Mouse (Mus musculus) hindbrain, embryonic 15.5 days (tissue): ENCODE measurements around the gene Tmc7. TPM values are rescaled to one million over a fixed set of nuclear protein-coding genes. Genes with fewer than 3 reads are reported as not detected.

Source experiments
- ATAC-seq: fragments of 200-750 bp; cut with Nextera tagmentation; 2 replicates; pipeline ENCODE4 v1.8.0; 2017; ENCODE audit warnings: low read depth, moderate number of reproducible peaks, moderate TSS enrichment; ENCODE audit not compliant: low FRiP score
- H3K27ac ChIP-seq: fragments of 300-500 bp; sonication (generic); replicated peaks from 2 replicates; pipeline ENCODE4 v1.5.1; 2015; ENCODE audit warnings: mild to moderate bottlenecking, inconsistent platforms
- H3K27me3 ChIP-seq: fragments of 300-500 bp; sonication (generic); 2 replicates; pipeline ENCODE4 v1.6.1; 2015; ENCODE audit warnings: control low read depth, inconsistent platforms
- H3K36me3 ChIP-seq: fragments of 300-500 bp; sonication (generic); 2 replicates; pipeline ENCODE4 v1.6.1; 2015; ENCODE audit warnings: control low read depth, inconsistent platforms
- H3K4me1 ChIP-seq: fragments of 300-500 bp; sonication (generic); replicated peaks from 2 replicates; pipeline ENCODE4 v1.6.1; 2015; ENCODE audit warnings: control low read depth, inconsistent platforms
- H3K4me2 ChIP-seq: fragments of 300-500 bp; sonication (generic); 2 replicates; pipeline ENCODE4 v1.6.1; 2015; ENCODE audit warnings: moderate library complexity, mild to moderate bottlenecking, inconsistent platforms
- H3K4me3 ChIP-seq: fragments of 300-500 bp; sonication (generic); 2 replicates; pipeline ENCODE4 v1.5.1; 2015; ENCODE audit warnings: mild to moderate bottlenecking, inconsistent platforms
- H3K9ac ChIP-seq: fragments of 300-500 bp; sonication (generic); 2 replicates; pipeline ENCODE4 v1.6.1; 2015; ENCODE audit warnings: inconsistent platforms
- H3K9me3 ChIP-seq: fragments of 300-500 bp; sonication (generic); 2 replicates; pipeline ENCODE4 v1.6.1; 2016; ENCODE audit warnings: control low read depth, inconsistent platforms
- WGBS: fragments of 180-500 bp; shearing (Covaris S2); methylation state at CpG from one replicate; pipeline ENCODE4 v1.1.7; 2015; 5-methylcytosine and 5-hydroxymethylcytosine counted together
- polyA plus RNA-seq: library from polyadenylated mRNA; unstranded; fragments of >200 nt; fragmentation: Nextera tagmentation; extraction: Ambion mirVana; gene quantifications from 2 replicates; pipeline ENCODE4 v1.2.1, GENCODE M21; 2015

Tmc7 gene
- polyA plus RNA-seq, 1 experiment from 2014 or later, result 6.9 TPM

DNA sequence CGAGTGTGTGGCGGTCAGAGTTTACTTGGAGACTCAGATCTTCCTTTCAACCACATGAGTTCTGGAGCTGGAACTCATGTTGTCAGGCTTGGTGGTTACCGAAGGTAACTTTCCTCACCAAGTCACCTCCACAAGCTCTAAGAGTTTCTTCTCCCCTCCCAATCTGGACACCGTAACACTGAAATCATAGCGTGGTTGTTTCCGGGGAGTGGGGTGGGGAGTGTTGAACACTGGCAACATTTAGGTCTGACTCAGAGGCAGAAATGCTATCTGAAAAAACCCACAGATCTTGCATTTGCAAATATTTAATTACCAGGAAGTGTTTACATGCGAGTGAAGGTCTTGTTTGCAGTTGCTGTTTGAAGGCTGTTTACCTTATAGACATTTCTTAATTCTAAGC, 25.3 kb upstream of the Tmc7 start:
- Histone ChIP-seq H3K36me3 (no peaks in the 10 kb centered on the region), H3K9ac (no peak overlapping the region), H3K4me3 (no peak overlapping the region), H3K4me1 (no peaks in the 10 kb centered on the region; the same call in 1 of the 2 replicates), H3K27me3 (no peaks in the 10 kb centered on the region), H3K4me2 (no peak overlapping the region), H3K27ac (no peak overlapping the region), H3K9me3 (no peaks in the 10 kb centered on the region)
- WGBS, result 95% methylated on average over 7 of the region's 7 CpGs
- no peak for ATAC-seq

DNA sequence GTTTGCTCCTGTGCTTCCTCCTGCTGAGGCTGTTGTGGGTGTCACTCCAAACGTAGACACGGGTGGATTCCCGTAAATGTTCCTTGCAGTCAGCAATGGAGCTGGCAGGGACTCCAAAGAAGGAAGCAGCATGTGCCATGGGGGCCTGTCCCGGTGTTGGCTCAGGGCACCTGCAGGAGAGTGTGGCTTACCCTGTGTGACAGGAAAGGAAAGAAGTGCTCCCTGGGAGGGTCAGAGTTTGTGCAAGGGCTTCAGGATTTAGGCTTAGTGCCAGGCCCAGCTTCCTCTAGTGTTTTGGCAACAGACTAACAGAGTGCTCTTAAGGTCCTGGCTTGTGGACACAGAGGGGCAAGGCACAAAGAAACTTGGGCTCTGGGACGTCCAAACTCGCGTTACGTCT, 20.3 kb upstream of the Tmc7 start:
- Histone ChIP-seq H3K4me1 (no peaks in the 10 kb centered on the region), H3K27ac (no peak overlapping the region), H3K4me2 (no peak overlapping the region), H3K36me3 (no peaks in the 10 kb centered on the region), H3K4me3 (no peak overlapping the region), H3K9ac (no peak overlapping the region), H3K27me3 (no peaks in the 10 kb centered on the region), H3K9me3 (no peaks in the 10 kb centered on the region)
- WGBS, result 84% methylated on average over 8 of the region's 8 CpGs
- ATAC-seq, result no peak

DNA sequence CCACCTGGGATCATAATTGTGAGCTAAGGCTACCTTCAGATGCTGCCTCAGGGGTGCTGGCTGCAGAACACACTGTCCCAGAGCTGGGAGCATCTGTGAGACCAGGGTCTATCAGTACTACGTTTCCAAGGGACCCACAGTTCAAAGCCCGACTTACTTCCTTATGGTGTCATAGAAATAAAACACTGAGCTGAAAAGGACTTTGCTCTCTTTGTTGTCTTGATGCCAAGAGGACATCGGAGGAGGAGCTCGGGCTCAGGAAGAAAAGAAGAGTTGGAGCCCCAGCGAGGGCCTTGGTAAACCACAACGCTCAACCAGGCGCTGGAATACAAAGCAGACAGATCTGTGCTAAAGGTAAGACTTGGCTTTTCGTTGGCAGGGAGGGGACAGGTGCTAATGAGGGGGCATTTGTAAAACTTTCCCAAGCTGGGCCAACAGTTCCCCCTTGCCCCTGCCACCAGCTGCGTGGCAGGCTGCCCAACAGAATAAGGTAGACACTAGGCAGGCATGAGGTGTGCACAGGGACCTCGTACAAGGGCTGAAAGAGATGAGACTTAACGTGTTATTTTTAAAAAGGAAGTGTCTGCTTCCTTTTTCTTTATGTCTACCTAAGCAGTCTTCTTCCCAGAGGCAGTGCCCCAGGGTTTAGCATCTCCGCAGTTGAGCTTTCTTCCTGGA, 15.6 kb upstream of the Tmc7 start:
- Histone ChIP-seq H3K4me1 (peaks cover 14% of the 10 kb centered on the region), H3K4me2 (no peak overlapping the region), H3K9me3 (no peaks in the 10 kb centered on the region), H3K27ac (no peak overlapping the region), H3K36me3 (no peaks in the 10 kb centered on the region), H3K9ac (no peak overlapping the region), H3K27me3 (peaks cover 16% of the 10 kb centered on the region; the same call in 1 of the 2 replicates), H3K4me3 (no peak overlapping the region)
- 68% methylated on average over 12 of the region's 12 CpGs for WGBS
- ATAC-seq, result no peak

DNA sequence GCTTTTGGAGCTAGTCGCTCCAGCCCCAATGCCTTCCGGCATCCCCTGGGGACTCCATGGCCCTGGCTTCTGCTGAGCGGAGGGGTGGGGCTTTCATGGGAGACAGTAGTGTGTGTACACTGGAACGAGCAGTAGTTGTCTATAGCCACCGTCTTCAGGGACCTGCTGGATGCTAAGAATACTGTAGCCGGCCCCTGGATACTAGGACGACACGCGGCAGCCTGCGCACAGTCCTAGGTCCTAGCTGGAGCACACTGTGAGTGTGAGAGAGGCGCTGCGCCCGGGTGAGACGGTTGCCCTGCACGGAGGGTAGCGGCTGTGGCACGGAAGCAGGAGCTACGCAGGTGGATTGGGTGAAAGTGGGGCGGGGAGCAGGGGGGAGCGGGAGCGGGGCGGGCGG, 12.7 kb upstream of the Tmc7 start, which contains the start of gene Tmc5:
Gene Tmc5, plus strand, starts transcription at position 97 of the 400 bp plus-strand sequence.
- H3K27ac ChIP-seq, result no peak within 1 kb of the TSS

DNA sequence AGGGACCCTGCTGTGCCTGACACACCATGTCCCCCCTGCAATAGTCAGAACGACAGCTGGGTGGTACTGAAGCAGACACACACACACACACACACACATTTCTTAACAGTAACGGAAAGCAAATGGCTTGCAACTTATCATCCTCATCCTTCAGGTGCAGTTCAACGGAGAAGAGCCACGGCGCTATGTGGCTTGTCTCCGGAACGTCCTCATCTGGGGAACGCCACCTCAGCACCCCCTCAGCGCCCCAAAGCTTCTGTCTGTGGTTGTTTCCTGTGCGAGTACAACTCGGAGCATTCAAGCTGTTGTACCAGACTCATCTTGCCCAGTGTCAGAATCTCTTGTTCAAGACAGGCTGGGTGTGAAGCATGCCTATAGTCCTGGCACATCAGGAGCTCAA, 11.7 kb upstream of the Tmc7 start:
- Histone ChIP-seq H3K4me3 (no peak overlapping the region), H3K4me2 (no peak overlapping the region), H3K4me1 (peaks cover 42% of the 10 kb centered on the region), H3K9me3 (no peaks in the 10 kb centered on the region), H3K27me3 (peaks cover 16% of the 10 kb centered on the region; the same call in 1 of the 2 replicates), H3K9ac (no peak overlapping the region), H3K27ac (no peak overlapping the region), H3K36me3 (no peaks in the 10 kb centered on the region)
- WGBS, result 63% methylated on average over 11 of the region's 11 CpGs
- ATAC-seq, result no peak

More for the DNA sequence above, 12.7 kb upstream of the Tmc7 start, which contains the start of gene Tmc5:
- H3K9ac ChIP-seq, result peak within 1 kb of the TSS; percentile 29; the same call in 1 of the 2 replicates
- no peaks in the 10 kb centered on the region for H3K36me3 ChIP-seq
- peak within 1 kb of the TSS; percentile 29 for H3K4me3 ChIP-seq
- H3K9me3 ChIP-seq, result no peaks in the 10 kb centered on the region
- 4% methylated on average over 23 of the region's 23 CpGs for WGBS
- ATAC-seq, result 0 out of 2 replicates have a peak, but pooled peaks have one; percentile 7
- peaks cover 16% of the 10 kb centered on the region; the same call in 1 of the 2 replicates for H3K27me3 ChIP-seq
- H3K4me2 ChIP-seq, result peak within 1 kb of the TSS; percentile 56
- H3K4me1 ChIP-seq, result peaks cover 40% of the 10 kb centered on the region

DNA sequence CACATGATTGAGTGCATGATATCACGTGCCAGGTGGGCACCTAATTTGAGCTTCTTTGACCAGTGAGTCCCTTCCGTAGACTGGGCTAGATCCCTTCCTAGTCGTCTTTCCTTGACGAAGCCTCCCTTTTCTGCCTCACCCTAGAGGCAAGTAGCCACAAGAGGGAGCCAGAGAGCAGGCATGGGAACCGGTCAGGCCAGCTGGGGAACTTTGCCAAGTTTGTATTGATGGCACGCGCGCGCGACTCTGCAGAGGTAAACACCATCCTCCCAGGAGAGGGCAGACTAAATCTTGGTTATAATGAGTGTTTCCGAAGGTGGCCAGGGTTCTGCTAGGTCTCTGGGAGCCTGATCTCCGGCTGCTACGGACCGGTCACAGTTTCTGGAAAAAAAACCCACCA, 10.7 kb upstream of the Tmc7 start:
- peak overlapping the region; percentile 83; the same call in 1 of the 2 replicates for H3K27ac ChIP-seq
- peaks cover 42% of the 10 kb centered on the region for H3K4me1 ChIP-seq
- ATAC-seq, result peak; percentile 36; the same call in 1 of the 2 replicates

DNA sequence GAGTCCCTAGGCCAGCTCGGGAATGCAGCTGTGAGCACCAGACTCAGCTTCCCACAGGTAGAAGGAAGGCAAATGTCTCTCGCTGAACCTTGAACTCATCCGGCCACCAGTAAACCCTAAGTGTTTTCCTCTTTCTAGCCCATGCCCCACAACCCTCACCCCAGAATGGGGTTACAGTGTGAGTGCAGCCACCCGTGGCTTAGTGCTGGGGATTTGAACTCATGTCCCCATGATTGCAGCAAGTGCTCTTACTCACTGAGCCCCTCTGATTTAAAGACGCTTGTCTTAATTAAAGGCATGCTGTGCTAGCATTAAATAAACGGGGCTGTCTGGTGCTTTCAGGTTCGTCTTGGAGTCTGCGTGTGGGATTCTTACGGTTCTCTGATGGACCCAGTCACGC, 10.1 kb upstream of the Tmc7 start:
- no peak for ATAC-seq
- WGBS, result 31% methylated on average over 10 of the region's 10 CpGs
- Histone ChIP-seq H3K27me3 (peaks cover 16% of the 10 kb centered on the region; the same call in 1 of the 2 replicates), H3K9me3 (no peaks in the 10 kb centered on the region), H3K9ac (no peak overlapping the region), H3K36me3 (no peaks in the 10 kb centered on the region), H3K4me1 (peaks cover 42% of the 10 kb centered on the region), H3K4me3 (no peak overlapping the region), H3K27ac (peak overlapping the region; percentile 83), H3K4me2 (peak overlapping the region; percentile 42; the same call in 1 of the 2 replicates)

More for the DNA sequence above, 10.7 kb upstream of the Tmc7 start:
- Histone ChIP-seq H3K9ac (no peak overlapping the region), H3K9me3 (no peaks in the 10 kb centered on the region), H3K4me2 (peak overlapping the region; percentile 42), H3K4me3 (no peak overlapping the region), H3K36me3 (no peaks in the 10 kb centered on the region), H3K27me3 (peaks cover 16% of the 10 kb centered on the region; the same call in 1 of the 2 replicates)
- 1% methylated on average over 14 of the region's 14 CpGs for WGBS

DNA sequence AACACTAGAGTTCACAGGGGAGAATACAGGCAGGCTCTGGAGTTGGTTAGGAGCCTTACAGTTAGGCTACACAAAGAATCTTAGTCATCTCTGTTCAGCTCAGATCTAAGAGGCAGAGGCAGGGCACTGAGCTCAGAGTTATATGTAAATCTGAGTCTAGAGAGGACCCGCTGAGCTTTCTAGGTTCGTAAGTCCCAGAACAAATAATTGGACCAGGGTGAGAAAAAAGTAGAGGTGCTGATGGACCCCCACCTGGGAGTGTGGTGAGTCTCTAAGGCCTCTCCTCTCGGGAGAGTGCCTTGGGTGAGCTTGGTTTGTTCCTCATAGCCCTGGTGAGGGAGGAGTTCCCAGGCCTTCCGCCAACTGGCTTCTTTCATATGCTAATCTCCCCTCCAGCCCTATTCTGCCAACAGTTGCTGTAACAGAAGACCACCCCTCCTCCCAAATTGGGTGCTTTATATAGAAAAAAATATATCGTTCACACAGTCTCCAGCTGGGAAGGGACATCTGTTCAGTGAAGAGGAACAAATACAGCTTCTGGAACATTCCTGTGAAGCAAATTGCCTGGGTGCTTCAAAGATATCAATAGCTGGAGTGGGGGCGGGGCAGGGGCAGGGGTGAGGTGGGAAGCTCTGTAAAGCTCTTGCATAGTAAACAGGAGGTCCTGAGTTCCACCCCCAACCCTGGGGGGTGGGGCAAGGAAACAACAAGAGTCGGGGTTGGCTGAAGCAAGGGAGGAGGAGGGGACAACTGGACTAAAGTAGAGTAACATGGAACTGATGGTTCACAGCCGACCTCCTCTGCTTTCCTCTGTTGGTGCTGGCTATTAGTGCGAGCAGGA, 9.3 kb upstream of the Tmc7 start:
- Histone ChIP-seq H3K9ac (no peak overlapping the region), H3K36me3 (no peaks in the 10 kb centered on the region), H3K27me3 (peaks cover 16% of the 10 kb centered on the region; the same call in 1 of the 2 replicates), H3K4me1 (peaks cover 42% of the 10 kb centered on the region), H3K27ac (peak overlapping the region; percentile 83), H3K4me3 (no peak overlapping the region), H3K9me3 (no peaks in the 10 kb centered on the region), H3K4me2 (0 out of 2 replicates have a peak overlapping the region, but pooled peaks have one; percentile 16)
- WGBS, result 5% methylated on average over 9 of the region's 9 CpGs
- ATAC-seq, result peak; percentile 85

DNA sequence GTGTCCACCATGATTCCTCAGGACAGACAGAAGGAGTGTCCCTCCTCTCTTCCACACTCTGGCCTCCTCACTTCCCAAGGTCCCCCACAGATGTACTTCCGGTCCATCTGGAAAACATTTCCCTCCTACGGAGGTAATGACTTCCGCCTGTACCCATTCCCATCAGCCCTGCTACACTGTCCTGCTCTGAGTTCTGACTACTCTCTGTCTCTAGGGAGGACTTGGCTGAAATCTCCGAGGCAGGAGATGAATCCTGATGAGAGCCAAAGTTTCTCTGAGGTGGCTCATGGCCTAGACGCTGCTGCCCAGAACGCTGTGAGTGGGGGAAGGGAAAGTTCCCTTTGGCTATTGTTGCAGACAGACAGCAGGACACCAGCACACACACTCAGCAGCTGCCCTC, 7.6 kb upstream of the Tmc7 start:
- Histone ChIP-seq H3K9me3 (no peaks in the 10 kb centered on the region), H3K4me3 (no peak overlapping the region), H3K27me3 (peaks cover 9% of the 10 kb centered on the region; the same call in 1 of the 2 replicates), H3K36me3 (no peaks in the 10 kb centered on the region), H3K9ac (no peak overlapping the region), H3K4me2 (no peak overlapping the region), H3K4me1 (peaks cover 36% of the 10 kb centered on the region), H3K27ac (peak overlapping the region; percentile 83)
- ATAC-seq, result no peak
- WGBS, result 31% methylated on average over 6 of the region's 6 CpGs

DNA sequence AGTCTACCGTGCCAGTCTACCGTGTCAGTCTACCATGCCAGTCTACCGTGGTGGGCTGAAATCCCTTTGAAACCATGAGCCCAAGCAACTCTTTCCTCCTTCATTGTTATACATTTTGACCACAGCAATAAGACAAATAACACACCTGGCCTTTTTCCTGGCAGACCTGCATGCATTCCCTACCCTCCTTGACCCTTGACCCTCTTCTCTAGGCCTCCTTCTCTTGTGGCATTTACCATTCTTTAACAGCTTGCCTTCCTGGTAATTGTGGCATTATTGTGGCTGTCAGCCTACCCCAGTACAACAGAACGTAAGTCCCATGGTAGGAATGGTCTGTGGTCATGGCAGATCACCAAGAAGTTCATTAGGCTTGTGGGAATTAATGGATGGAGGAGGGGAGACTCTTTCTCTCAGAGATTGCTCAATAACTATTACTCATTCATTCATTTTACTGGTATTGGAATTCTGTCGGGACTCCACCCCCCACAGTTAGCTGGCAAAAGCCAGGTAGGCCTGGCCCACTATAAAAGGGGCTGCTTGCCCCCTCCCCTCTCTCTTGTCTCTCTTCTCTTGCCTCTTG, 6.3 kb upstream of the Tmc7 start:
- Histone ChIP-seq H3K4me1 (peaks cover 34% of the 10 kb centered on the region), H3K4me2 (no peak overlapping the region), H3K27me3 (no peaks in the 10 kb centered on the region), H3K9ac (no peak overlapping the region), H3K9me3 (no peaks in the 10 kb centered on the region), H3K4me3 (no peak overlapping the region), H3K27ac (no peak overlapping the region), H3K36me3 (no peaks in the 10 kb centered on the region)
- no peak for ATAC-seq
- 91% methylated on average over 5 of the region's 5 CpGs for WGBS

DNA sequence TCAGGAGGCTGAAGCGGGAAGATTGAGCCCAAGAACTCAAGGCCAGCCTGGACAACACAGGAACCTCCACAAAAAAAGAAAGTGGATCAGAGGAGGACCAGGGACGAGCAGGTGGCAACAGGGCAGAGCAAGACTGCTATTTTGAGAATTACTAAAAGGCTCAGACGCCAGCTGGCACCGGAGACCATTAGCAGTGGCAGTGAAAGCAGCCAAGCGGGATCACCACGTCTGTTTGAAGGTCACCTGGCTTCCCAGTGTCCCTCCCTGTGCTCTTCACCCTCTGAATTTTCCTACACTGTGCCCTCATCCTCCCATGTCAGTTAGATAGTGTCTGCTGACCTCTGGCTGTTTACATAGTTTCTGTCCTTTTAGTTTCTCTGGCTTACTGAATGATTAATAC, 1.3 kb upstream of the Tmc7 start:
- H3K4me1 ChIP-seq, result peaks cover 14% of the 10 kb centered on the region
- H3K9ac ChIP-seq, result no peak overlapping the region
- WGBS, result 55% methylated on average over 6 of the region's 6 CpGs
- no peak for ATAC-seq
- H3K27ac ChIP-seq, result no peak overlapping the region
- H3K4me3 ChIP-seq, result no peak overlapping the region
- no peaks in the 10 kb centered on the region for H3K36me3 ChIP-seq
- no peak overlapping the region for H3K4me2 ChIP-seq
- no peaks in the 10 kb centered on the region for H3K9me3 ChIP-seq
- H3K27me3 ChIP-seq, result no peaks in the 10 kb centered on the region
